Comparison of ENCODE assay signal across 13 mouse cellular contexts in the genomic region with DNA sequence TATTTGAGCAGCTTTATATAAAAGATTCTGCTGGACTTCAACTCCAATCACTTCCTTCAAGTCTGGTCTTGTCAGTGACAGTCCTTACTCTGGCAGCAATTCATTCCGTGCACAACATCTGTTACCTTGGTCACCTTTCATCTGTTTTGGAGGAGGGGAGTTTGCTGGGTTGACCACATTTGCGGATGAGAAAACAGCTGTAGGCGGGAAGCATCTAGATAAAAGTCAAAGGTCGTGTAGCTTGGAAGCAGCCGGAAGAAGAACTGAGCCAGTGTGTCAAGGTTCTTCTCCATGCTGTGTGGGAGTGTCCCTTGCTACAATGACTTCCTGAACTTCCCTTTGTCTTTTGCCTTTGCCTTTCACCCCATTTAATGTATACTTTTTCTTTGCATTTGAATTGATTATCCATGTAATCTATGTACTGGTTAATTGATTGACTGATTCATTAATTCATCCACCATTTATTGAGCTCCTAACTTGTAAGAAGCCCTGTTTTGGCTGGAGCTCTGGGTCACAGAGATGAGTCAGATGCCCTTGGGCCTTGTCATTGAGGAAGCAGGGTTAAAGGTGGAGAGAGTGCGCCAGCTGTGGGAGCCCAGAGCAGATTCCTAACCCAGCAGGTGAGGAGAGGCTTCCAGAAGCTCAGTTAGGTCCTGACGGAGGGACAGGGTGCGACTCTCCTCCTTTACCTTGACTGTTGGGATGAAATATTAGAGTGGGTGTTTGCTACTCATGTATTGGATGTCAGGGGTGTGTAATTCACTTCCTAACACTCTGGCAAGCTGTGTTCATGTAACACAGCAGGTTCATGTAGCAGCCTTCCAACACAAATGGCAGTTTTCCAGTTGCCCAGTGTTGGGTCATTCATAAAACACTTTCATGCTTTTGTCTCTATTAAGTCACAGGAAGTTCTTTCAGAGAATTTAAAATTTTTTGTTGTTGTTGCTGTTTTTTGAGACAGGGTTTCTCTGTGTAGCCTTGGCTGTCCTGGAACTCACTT. TPM values are rescaled to one million over a fixed set of nuclear protein-coding genes. Genes with fewer than 3 reads are reported as not detected.
DNase-seq lines count a peak whose midpoint lies in the region; ATAC-seq lines count a peak whose summit lies in the region.
"Had no signal": no experiment of that assay in that cellular context is flagged by ENCODE, and none has a peak within 500 bp of the region (broad histone marks: within the 10 kb centered on the region; RNA-seq: fewer than 3 reads in every experiment).

No protein-coding gene starts in this region.

- WGBS in large intestine, adult 2 months = 42% methylated on average over 8 of the region's 8 CpGs

- peak; percentile 30 for DNase-seq in embryo, embryonic 10 days (ENCODE audit: low spot score)
- no peak for DNase-seq in embryo, embryonic 11 days
- peak; percentile 13 for DNase-seq in 3T3-L1 (ENCODE audit: low read depth, low spot score)
- peak; percentile 48 for DNase-seq in large intestine, adult 2 months (ENCODE audit: low read depth, low spot score)
- no peak for DNase-seq in ovary, postnatal 14 days (ENCODE audit: low spot score)
- DNase-seq: cerebellum, adult 9-10 months; heart, postnatal 10 days; right cerebral cortex, postnatal 4 days had no signal

- ATAC-seq in activated CD4-positive, CD25-positive, alpha-beta regulatory T cell, adult 4 months = peak; percentile 36
- no peak for ATAC-seq in frontal cortex, adult (ENCODE audit: low TSS enrichment)
- ATAC-seq in erythroid progenitor cell, adult 5-6 weeks (replicated peaks; ENCODE audit: low FRiP score, poor library complexity, severe bottlenecking) = no peak
- ATAC-seq: intestine, embryonic 15.5 days; midbrain, embryonic 13.5 days had no signal

RNA-seq across cellular contexts. Expression of gene Fam168a, which starts 6.4 kb away (rescaled TPM):
- polyA plus RNA-seq in activated CD4-positive, CD25-positive, alpha-beta regulatory T cell, adult 4 months (2017; shearing (Covaris generic)) = 10 to 100 TPM; 17.3 to 18.0 TPM
- 11.3 and 27.5 TPM in 2 replicates for polyA plus RNA-seq in large intestine, adult 2 months (2012; rRNA removed)
- 21.6 and 31.4 TPM in 2 replicates for total RNA-seq in erythroid progenitor cell, adult 5-6 weeks (2015; ENCODE audit: low replicate concordance)
- total RNA-seq in erythroid progenitor cell, adult 5-6 weeks (2017; ENCODE audit: low replicate concordance) = 11.9 and 13.9 TPM in 2 replicates

RNA-seq across cellular contexts. Expression of gene Plekhb1, which starts 37.9 kb away (rescaled TPM):
- polyA plus RNA-seq in activated CD4-positive, CD25-positive, alpha-beta regulatory T cell, adult 4 months (2017; shearing (Covaris generic)) = under 1 TPM in 1 of 2 experiments, not detected in 1; 0.34 TPM
- 8.4 and 9.1 TPM in 2 replicates for polyA plus RNA-seq in large intestine, adult 2 months (2012; rRNA removed)
- total RNA-seq in erythroid progenitor cell, adult 5-6 weeks (2015; ENCODE audit: low replicate concordance) = not detected in 2 replicates
- 0.77 TPM in 1 of 2 replicates, not detected in the other for total RNA-seq in erythroid progenitor cell, adult 5-6 weeks (2017; ENCODE audit: low replicate concordance)

Comparison
In these comparisons a context has a peak if more than half of its experiments do, and no peak if none do; other contexts are left out.
1. DNase-seq: peak in embryo, embryonic 10 days (single experiment), 3T3-L1 (single experiment) and large intestine, adult 2 months (single experiment); none in embryo, embryonic 11 days (single experiment) and ovary, postnatal 14 days (single experiment).